Mouse (Mus musculus) c-Kit-positive CD71-positive TER-119-positive erythroid progenitor cells, embryonic 14.5 days (primary cell): Measurements from ENCODE around the gene Olfr382.
"Not testable (repeated sequence)": the region's sequence is repeated elsewhere in the genome, so short reads cannot be mapped to it uniquely, and the experiment has no call there.

Experiments used
- DNase-seq: peaks from one replicate; pipeline ENCODE4 v3.0.0-alpha.2; 2013; ENCODE audit warnings: low spot score

The Olfr382 gene

DNA sequence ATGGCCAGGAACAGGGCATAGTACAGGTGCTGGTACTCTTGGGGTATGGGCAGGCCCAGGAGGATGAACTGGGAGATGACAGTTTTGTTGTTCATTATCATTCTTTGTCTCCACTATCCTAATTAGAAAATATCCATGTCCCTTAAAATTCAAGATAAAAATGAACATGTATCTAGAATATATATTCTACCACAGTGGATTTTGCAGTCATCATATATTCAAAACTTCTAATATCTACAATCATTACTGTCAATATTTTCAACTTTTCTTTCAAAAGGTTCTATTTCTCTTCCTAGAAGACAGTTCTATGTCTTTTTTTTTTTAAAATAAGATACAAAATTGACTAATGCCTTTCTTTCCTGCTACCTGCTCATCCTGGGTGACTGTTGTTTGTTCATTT is at the start of gene Olfr382:
Gene Olfr382 (minus strand): TSS at position 101 of the 400 bp plus-strand sequence.
- DNase-seq: no peak

DNA sequence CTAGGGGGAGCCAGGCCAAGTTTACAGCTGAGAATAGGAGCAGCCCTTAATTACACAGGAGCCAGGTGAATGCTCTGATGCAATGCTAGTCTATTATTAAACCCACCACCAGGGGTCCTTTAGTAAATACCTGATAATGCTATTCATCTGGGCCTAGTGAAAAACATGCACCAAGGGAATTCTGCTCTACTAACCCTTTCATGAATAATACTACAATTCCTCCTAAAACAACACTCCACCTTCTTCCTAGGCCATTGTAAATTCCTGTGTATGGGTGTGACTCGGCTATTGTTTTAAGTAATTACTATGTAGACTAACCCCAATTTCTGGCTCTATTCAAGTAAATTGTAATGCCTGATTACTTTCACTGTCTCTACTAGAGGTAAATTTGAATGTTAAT is 12.0 kb upstream of the Olfr382 start:
- DNase-seq: not testable (repeated sequence)

GRCm38 (mm10) chr11:73491503-73491902 is 25.5 kb downstream of the Olfr382 start, which contains the start of gene Olfr381:
Gene Olfr381 (minus strand): TSS chr11:73491603.
- no peak for DNase-seq
